Mouse (Mus musculus) stomach, embryonic 14.5 days (tissue): Measurements from ENCODE around the gene Rbp4. TPM values are rescaled to one million over a fixed set of nuclear protein-coding genes. Genes with fewer than 3 reads are reported as not detected.

ENCODE experiments used
- ATAC-seq: fragments of 200-750 bp; cut with Nextera tagmentation; 2 replicates; pipeline ENCODE4 v1.8.0; 2017; ENCODE audit warnings: low read depth, moderate TSS enrichment; ENCODE audit not compliant: insufficient number of reproducible peaks, insufficient read depth, low FRiP score
- H3K27ac ChIP-seq: fragments of 300-500 bp; sonication (generic); 2 replicates; pipeline ENCODE4 v1.5.1; 2014; ENCODE audit warnings: mild to moderate bottlenecking, low read length, moderate library complexity, mixed read lengths
- H3K27me3 ChIP-seq: fragments of 300-500 bp; sonication (generic); 2 replicates; pipeline ENCODE4 v1.6.1; 2014; ENCODE audit warnings: low read length, control low read depth, mixed read lengths; ENCODE audit not compliant: control insufficient read depth, insufficient read depth
- H3K36me3 ChIP-seq: fragments of 300-500 bp; sonication (generic); 2 replicates; pipeline ENCODE4 v1.6.1; 2014; ENCODE audit warnings: mild to moderate bottlenecking, control low read depth, low read length, moderate library complexity, mixed read lengths; ENCODE audit not compliant: control insufficient read depth, insufficient read depth
- H3K4me1 ChIP-seq: fragments of 300-500 bp; sonication (generic); 2 replicates; pipeline ENCODE4 v1.6.1; 2014; ENCODE audit warnings: low read length, control low read depth, mixed read lengths; ENCODE audit not compliant: control insufficient read depth, insufficient read depth
- H3K4me2 ChIP-seq: fragments of 300-500 bp; sonication (generic); replicated peaks from 2 replicates; pipeline ENCODE4 v1.6.1; 2014; ENCODE audit warnings: low read depth, low read length, control low read depth
- H3K4me3 ChIP-seq: fragments of 300-500 bp; sonication (generic); 2 replicates; pipeline ENCODE4 v1.5.1; 2014; ENCODE audit warnings: low read depth, low read length, control low read depth
- H3K9ac ChIP-seq: fragments of 300-500 bp; sonication (generic); replicated peaks from 2 replicates; pipeline ENCODE4 v1.6.1; 2014; ENCODE audit warnings: low read depth, mild to moderate bottlenecking, control low read depth, low read length, moderate library complexity, mixed read lengths
- H3K9me3 ChIP-seq: fragments of 300-500 bp; sonication (generic); 2 replicates; pipeline ENCODE4 v1.6.1; 2016; ENCODE audit warnings: low read depth, low read length, control low read depth; ENCODE audit not compliant: control insufficient read depth
- WGBS: fragments of 180-500 bp; shearing (Covaris S2); extraction: QIAGEN DNeasy Blood & Tissue Kit; methylation state at CpG from one replicate; pipeline ENCODE4 v1.1.7; 2014; 5-methylcytosine and 5-hydroxymethylcytosine counted together
- polyA plus RNA-seq: library from polyadenylated mRNA; unstranded; fragments of >200 nt; fragmentation: Nextera tagmentation; extraction: Ambion mirVana; gene quantifications from 2 replicates; pipeline ENCODE4 v1.2.1, GENCODE M21; 2014

Rbp4 gene
- polyA plus RNA-seq, 1 experiment from 2014 or later: 19.9 TPM

DNA sequence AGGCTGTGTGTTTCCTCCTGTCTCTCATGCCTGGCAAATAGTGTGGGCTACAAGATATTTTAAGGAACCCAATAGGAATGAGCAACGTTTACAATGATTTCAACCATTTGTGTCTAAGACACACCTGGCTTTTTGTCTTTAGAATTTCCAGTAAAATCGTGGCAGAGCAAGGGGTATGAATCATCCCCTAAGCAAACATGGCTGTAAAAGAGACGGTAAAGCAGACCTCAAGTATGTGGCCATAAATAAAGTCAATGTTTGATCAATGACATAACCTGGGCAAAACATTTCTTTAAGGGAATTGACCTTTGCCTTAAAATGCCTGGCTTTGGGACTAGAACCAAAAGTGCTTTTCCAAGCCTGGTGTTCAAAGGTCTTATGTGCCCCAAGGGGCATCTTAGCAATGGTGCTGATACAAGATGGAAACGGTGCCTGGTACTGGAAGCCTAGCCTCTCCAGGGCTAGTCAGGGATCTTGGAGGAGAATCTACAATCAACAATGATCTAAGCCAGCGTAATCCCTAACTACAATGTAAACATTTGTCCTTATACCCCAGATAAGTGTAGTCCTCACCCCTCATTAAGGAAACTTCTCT lies 42.1 kb downstream of the Rbp4 start:
- Histone ChIP-seq H3K4me1 (0 out of 2 replicates have a peak, but pooled peaks cover 4% of the 10 kb centered on the region), H3K4me2 (no peak overlapping the region), H3K27ac (no peak overlapping the region), H3K27me3 (no peaks in the 10 kb centered on the region), H3K9me3 (no peaks in the 10 kb centered on the region), H3K4me3 (no peak overlapping the region), H3K36me3 (no peaks in the 10 kb centered on the region), H3K9ac (no peak overlapping the region)
- 0 out of 2 replicates have a peak, but pooled peaks have one; percentile 35 for ATAC-seq
- WGBS: 24% methylated on average over 5 of the region's 5 CpGs

DNA sequence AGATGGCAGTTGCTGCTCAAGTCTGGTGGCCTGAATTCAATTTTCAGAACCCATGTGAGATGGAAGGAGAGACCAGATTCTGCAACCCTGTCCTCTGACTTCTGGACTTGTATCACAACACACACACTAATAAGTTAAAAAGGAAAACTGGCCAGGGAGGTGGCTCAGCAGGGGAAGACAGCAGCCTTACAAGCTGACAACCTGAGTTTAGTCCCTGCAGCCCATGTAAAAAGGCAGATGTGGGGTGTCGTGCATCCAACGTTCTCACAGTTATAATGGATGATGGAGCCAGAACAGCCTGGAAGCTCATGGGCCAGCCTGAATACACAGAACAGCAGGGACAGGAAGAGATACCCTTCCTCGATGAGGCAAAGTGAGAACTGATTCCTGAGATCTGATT lies 43.7 kb downstream of the Rbp4 start:
- Histone ChIP-seq H3K27ac (no peak overlapping the region), H3K9me3 (no peaks in the 10 kb centered on the region), H3K27me3 (no peaks in the 10 kb centered on the region), H3K4me2 (no peak overlapping the region), H3K4me3 (no peak overlapping the region), H3K36me3 (no peaks in the 10 kb centered on the region), H3K4me1 (no peaks in the 10 kb centered on the region), H3K9ac (no peak overlapping the region)
- WGBS: 75% methylated on average over 3 of the region's 3 CpGs
- ATAC-seq: no peak

DNA sequence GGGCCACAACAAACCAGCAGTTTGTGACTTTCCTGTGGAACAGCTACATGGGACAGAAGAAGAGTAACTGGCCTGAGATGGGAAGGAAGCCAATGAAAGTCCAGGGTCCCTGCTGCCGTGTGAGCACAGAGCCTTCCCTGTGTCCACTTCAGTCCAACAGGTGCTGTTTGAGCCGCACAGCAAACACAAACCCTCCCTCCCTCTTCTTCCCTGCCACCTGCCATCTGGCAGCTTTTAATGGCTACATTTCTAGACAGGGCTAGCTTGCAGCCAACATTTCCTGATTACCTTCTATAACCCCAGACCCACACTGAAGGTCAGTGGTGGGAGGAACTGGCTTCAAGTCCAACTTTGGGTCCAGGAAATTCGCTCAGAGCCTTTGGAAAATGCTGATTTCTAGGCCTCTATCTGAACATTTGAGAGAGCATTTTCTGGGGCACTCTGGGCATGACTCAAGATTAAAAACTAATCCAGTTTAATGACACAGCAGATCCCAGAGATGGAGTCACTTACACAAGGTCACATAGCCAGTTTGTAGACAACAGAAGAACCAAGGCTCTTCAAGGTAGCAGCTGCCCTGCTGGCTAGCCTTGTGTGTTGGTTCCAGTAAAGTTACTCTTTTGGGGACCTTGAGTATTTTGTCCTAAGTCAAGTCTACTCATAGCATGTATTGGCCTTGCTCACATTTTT lies 47.1 kb downstream of the Rbp4 start:
- peaks cover 9% of the 10 kb centered on the region; the same call in 1 of the 2 replicates for H3K36me3 ChIP-seq
- no peaks in the 10 kb centered on the region for H3K4me1 ChIP-seq
- no peak overlapping the region for H3K4me3 ChIP-seq
- H3K27ac ChIP-seq: no peak overlapping the region
- H3K4me2 ChIP-seq: no peak overlapping the region
- no peak for ATAC-seq
- WGBS: 59% methylated on average over 3 of the region's 3 CpGs
- no peaks in the 10 kb centered on the region for H3K27me3 ChIP-seq
- no peak overlapping the region for H3K9ac ChIP-seq
- no peaks in the 10 kb centered on the region for H3K9me3 ChIP-seq

DNA sequence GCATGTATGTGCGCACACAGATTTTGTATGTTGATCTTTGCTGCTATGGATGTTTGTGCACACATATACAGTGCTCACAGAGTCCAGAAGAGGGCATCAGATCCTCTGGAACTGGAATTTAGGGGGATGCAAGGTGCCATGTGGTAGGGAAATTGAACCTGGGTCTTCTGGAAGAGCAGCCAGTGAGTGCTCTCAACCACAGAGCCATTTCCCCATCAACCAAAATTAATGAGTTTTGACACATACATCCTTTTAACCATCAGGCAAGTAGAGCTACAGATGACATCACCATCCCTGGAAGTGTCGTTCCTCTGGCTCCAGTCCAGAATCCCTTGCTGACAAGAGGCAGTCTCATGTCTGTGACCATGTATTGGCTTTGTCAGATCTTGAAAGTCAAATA lies 48.8 kb downstream of the Rbp4 start:
- no peak overlapping the region for H3K4me3 ChIP-seq
- no peak for ATAC-seq

DNA sequence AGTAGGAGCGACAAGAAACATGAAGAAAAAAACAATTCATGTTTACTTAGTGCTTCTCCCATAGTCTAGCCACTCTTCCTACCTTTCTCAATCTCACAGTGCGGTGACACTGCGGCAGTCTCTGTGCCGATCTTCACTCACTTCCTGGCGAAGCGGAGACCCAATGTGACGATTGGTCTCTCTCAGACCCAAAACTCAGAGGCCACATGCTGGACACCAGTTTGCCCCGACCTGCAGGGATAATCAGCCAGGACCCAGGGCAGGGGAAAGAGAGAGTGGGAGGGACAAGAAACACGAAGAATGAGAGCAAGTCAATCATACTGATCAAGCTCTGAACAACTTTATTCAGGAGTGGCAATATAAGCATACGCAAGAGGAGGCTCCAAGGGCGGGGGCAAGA lies 50.0 kb downstream of the Rbp4 start:
- WGBS: 86% methylated on average over 11 of the region's 11 CpGs
- Histone ChIP-seq H3K9ac (no peak overlapping the region), H3K27ac (no peak overlapping the region), H3K27me3 (no peaks in the 10 kb centered on the region), H3K4me2 (no peak overlapping the region), H3K36me3 (peaks cover 33% of the 10 kb centered on the region), H3K9me3 (no peaks in the 10 kb centered on the region), H3K4me3 (no peak overlapping the region), H3K4me1 (no peaks in the 10 kb centered on the region)
- ATAC-seq: no peak

More for the DNA sequence above, 48.8 kb downstream of the Rbp4 start:
- no peaks in the 10 kb centered on the region for H3K27me3 ChIP-seq
- 78% methylated on average over 2 of the region's 2 CpGs for WGBS
- H3K4me1 ChIP-seq: no peaks in the 10 kb centered on the region
- H3K27ac ChIP-seq: no peak overlapping the region
- no peaks in the 10 kb centered on the region for H3K9me3 ChIP-seq
- no peak overlapping the region for H3K9ac ChIP-seq
- peaks cover 22% of the 10 kb centered on the region for H3K36me3 ChIP-seq
- no peak overlapping the region for H3K4me2 ChIP-seq

DNA sequence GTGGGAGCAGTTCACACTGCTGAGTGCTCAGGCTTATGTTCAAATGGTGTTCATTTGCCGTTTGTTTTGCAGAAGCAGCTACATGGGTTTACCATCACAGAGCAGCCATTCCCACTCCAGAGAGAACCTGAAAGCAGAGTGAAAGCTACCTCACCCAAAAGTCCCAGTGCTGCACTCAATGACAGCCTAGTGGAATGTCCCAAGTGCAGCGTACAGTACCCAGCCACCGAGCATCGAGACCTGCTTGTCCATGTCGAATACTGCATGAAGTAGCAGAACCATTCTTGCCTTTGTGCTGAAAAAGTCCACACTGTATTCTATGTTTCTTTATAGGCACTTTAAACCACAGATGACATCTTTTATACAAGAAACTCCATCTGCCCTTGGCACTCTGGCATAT lies 51.9 kb downstream of the Rbp4 start:
- no peak overlapping the region for H3K27ac ChIP-seq
- no peak overlapping the region for H3K9ac ChIP-seq
- WGBS: 91% methylated on average over 5 of the region's 5 CpGs
- H3K36me3 ChIP-seq: peaks cover 37% of the 10 kb centered on the region
- no peak for ATAC-seq
- no peak overlapping the region for H3K4me2 ChIP-seq
- H3K4me3 ChIP-seq: no peak overlapping the region
- H3K4me1 ChIP-seq: no peaks in the 10 kb centered on the region
- no peaks in the 10 kb centered on the region for H3K27me3 ChIP-seq
- H3K9me3 ChIP-seq: no peaks in the 10 kb centered on the region

Other genes with a start within 250 kb of the Rbp4 start
- gene Myof, start 81.7 kb downstream of the Rbp4 start, polyA plus RNA-seq: 22.7 and 25.1 TPM in 2 replicates
- 28.5 and 33.3 TPM in 2 replicates for gene Cep55, start 70.3 kb downstream of the Rbp4 start, polyA plus RNA-seq
- gene Ffar4, start 28.2 kb downstream of the Rbp4 start, polyA plus RNA-seq: 4.3 and 6.2 TPM in 2 replicates
- 0.15 and 0.27 TPM in 2 replicates for gene Pde6c, start 7.5 kb upstream of the Rbp4 start, polyA plus RNA-seq
- 32.2 and 36.7 TPM in 2 replicates for gene Fra10ac1, start 98.9 kb upstream of the Rbp4 start, polyA plus RNA-seq
- gene Lgi1, start 139.3 kb upstream of the Rbp4 start, polyA plus RNA-seq: 1.1 and 1.3 TPM in 2 replicates